Mouse (Mus musculus): ENCODE measurements around the gene Gm39115.

- TF ChIP-seq CTCF (IDR thresholded peaks at IDR 0.05; ENCODE audit: low read depth) (no peak), EP300 (IDR thresholded peaks at IDR 0.05; ENCODE audit: low read depth) (no peak)
Measured at GRCm38 (mm10) chr7:142096701-142097100, 39.1 kb downstream of the Gm39115 start.

Data from heart, postnatal 0 days (tissue).